Mouse (Mus musculus) cerebellum, adult 2 months (tissue): ENCODE data around the gene Inpp5f. TPM values are rescaled to one million over a fixed set of nuclear protein-coding genes. Genes with fewer than 3 reads are reported as not detected.
"Not testable (repeated sequence)": the region's sequence is repeated elsewhere in the genome, so short reads cannot be mapped to it uniquely, and the experiment has no call there.

ENCODE experiments used
- DNase-seq, 2 experiments: peaks; one replicate each; pipeline ENCODE4 v3.0.0; 2021
- H3K27ac ChIP-seq: fragments of 200-500 bp; 2 replicates; pipeline ENCODE4 v1.5.1; 2012; ENCODE audit warnings: low read length, control low read depth, inconsistent platforms; ENCODE audit not compliant: insufficient read depth
- H3K27me3 ChIP-seq: fragments of 200-500 bp; 2 replicates; pipeline ENCODE4 v1.6.1; 2012; ENCODE audit warnings: inconsistent platforms, mild to moderate bottlenecking, low read length, moderate library complexity; ENCODE audit not compliant: control insufficient read depth, insufficient read depth
- H3K4me1 ChIP-seq: fragments of 200-500 bp; 2 replicates; pipeline ENCODE4 v1.6.1; 2011; ENCODE audit warnings: low read length; ENCODE audit not compliant: control insufficient read depth, insufficient read depth
- H3K4me3 ChIP-seq: fragments of 200-500 bp; replicated peaks from 2 replicates; pipeline ENCODE3; 2011; ENCODE audit warnings: mild to moderate bottlenecking, low read depth, low read length, control low read depth; ENCODE audit not compliant: insufficient read depth
- CTCF ChIP-seq: fragments of 200-500 bp; IDR thresholded peaks from 2 replicates; pipeline ENCODE4 v1.5.1; 2011; ENCODE audit warnings: low read depth, mild to moderate bottlenecking, control low read depth, low read length, moderate library complexity, borderline replicate concordance; ENCODE audit not compliant: insufficient read depth
- POLR2A ChIP-seq: fragments of 200-500 bp; IDR thresholded peaks from 2 replicates; pipeline ENCODE4 v1.6.1; 2011; ENCODE audit warnings: low read length, control low read depth, borderline replicate concordance; ENCODE audit not compliant: insufficient read depth
- WGBS: fragments of 180-500 bp; shearing (Covaris S2); methylation state at CpG from one replicate; pipeline ENCODE4 v1.1.7; 2018; 5-methylcytosine and 5-hydroxymethylcytosine counted together
- polyA plus RNA-seq: library from polyadenylated mRNA; depleted of rRNA; stranded (reverse); fragments of >200 nt; gene quantifications from 2 replicates; pipeline ENCODE4 v1.2.3, GENCODE M21; 2012

The Inpp5f gene
- polyA plus RNA-seq, 1 experiment, result 104 TPM

DNA sequence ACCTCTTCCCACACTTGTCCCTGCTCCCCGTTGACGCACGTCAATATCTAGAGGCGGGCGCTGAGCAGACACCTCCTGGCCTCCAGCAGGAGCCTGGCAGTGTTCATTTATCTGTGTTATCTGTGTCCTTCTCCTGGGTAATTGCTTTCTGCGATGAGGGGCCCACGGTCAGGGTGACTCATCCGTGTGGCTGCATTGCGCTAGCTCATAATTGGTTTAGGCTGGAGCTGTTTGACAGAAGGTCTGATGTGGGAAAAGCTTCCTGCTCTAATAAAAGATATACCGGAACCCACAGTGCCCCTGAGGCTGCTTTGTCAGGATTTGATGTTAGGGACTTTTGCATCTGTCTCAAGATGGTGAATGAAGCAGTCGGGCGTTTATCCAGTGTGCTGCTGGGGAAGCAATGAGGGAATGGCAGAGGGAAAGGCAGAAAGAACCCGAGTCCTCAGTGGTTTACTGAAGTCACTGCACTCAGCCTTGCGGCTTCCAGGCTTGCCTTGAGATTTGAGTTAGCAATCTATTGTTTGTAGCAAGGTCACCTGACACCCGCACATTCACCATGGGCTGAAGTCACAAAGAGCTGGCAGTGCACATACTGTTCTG is 61.4 kb downstream of the Inpp5f start:
- 11% methylated on average over 15 of the region's 15 CpGs for WGBS
- no peaks in the 10 kb centered on the region for H3K27me3 ChIP-seq
- H3K27ac ChIP-seq, result peak overlapping the region; percentile 78
- TF ChIP-seq POLR2A, result 0 out of 2 replicates have a peak, but pooled peaks have one; percentile 9
- no peak for TF ChIP-seq CTCF
- DNase-seq, result peak; percentile 79 to 88
- peak overlapping the region; percentile 0 for H3K4me3 ChIP-seq
- peaks cover 5% of the 10 kb centered on the region; the same call in 1 of the 2 replicates for H3K4me1 ChIP-seq

GRCm38 (mm10) chr7:128678546-128678945 is 67.4 kb downstream of the Inpp5f start:
- TF ChIP-seq POLR2A, result no peak
- TF ChIP-seq CTCF, result no peak
- 70% methylated on average over 3 of the region's 3 CpGs for WGBS
- no peak overlapping the region for H3K4me3 ChIP-seq

DNA sequence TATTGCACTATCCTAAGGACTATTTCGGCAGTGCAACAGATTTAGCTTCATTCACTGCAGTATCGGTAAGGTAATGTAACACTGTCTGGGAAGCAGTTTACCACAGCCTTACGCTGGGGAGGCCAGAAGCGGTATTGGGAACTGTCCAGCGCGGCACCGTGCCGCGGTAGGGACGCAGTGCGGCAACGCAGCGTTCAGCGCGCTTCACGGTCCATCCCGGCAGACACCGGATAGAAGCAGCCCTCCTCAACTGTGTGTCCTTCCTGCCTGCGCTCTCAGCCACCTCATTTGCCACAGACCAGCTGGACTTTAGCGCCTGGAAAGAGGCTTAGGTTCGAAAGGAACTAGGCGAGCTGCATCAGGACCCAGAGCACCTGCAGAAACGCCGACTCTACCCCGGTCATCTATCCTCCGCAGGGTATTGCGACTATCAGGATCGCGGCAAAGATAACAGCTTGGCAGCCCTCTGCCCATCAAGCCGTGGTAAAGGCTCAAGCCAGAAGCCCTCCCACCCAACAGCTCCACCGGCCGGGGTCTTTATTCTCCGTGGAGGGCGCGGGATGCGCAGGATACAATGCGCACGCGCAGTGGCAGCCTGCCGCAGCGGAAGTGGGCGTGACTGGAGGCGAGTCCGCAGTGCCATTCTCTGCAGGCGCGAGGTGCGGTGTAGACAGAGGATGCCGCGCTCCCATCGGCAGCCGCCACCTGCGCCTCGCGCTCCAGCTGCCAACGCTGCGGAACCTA is 76.9 kb downstream of the Inpp5f start:
- TF ChIP-seq CTCF (no peak), POLR2A (peak; percentile 81)
- Histone ChIP-seq H3K4me1 (no peaks in the 10 kb centered on the region; the same call in 1 of the 2 replicates), H3K4me3 (peak overlapping the region; percentile 75), H3K27ac (peak overlapping the region; percentile 94), H3K27me3 (no peaks in the 10 kb centered on the region)
- 47% methylated on average over 56 of the region's 56 CpGs for WGBS
- peak; percentile 92 to 93 for DNase-seq

More at GRCm38 (mm10) chr7:128678546-128678945, 67.4 kb downstream of the Inpp5f start:
- H3K27me3 ChIP-seq, result no peaks in the 10 kb centered on the region
- no peaks in the 10 kb centered on the region for H3K4me1 ChIP-seq
- no peak for DNase-seq
- no peak overlapping the region for H3K27ac ChIP-seq

DNA sequence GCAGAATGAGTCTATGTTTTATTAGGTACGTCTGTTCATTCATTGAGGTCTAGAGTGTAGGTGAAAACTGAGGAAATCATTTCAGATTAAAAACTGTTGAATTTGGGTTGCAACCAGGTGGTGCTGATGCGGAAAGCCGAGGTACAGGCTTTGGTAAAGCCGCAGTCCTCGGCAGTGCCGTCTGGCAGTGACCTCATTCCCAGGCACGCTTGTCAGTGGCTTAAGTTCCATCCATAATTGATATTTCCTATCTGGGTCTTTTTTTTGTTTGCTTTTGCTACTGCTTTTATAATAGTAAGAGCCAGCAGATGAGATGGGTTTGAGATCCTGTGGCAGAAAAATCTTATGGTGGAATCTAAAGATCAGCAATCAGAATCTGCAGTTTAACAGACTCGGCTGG is 78.2 kb downstream of the Inpp5f start:
- peak overlapping the region; percentile 4; the same call in 1 of the 2 replicates for H3K27ac ChIP-seq
- H3K4me3 ChIP-seq, result peak overlapping the region; percentile 75
- TF ChIP-seq POLR2A (no peak), CTCF (no peak)
- H3K27me3 ChIP-seq, result no peaks in the 10 kb centered on the region
- H3K4me1 ChIP-seq, result no peaks in the 10 kb centered on the region; the same call in 1 of the 2 replicates
- peak; percentile 51 to 56 for DNase-seq
- 41% methylated on average over 8 of the region's 8 CpGs for WGBS

DNA sequence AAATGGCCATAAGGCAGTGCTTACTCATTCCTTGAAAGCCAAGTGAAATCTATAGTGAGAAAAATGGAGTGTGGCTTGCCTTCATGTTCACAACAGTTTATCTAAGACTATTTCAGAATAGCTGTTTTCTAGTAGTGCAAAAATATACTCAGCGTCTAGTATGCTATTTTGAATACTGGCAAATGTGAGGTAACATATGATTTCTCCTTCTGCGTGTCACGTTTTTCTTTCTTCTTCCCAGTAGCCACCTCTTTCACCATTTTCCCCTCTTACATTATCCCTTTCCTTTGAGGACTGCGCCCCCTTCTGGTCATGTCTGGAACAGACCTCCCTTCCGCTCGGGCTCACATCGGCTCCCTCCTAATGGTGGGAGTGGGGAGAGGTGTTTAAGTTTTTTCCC is 78.9 kb downstream of the Inpp5f start:
- Histone ChIP-seq H3K27ac (no peak overlapping the region; the same call in 1 of the 2 replicates), H3K4me3 (peak overlapping the region; percentile 75), H3K4me1 (no peaks in the 10 kb centered on the region; the same call in 1 of the 2 replicates), H3K27me3 (no peaks in the 10 kb centered on the region)
- WGBS, result 1% methylated on average over 7 of the region's 7 CpGs
- TF ChIP-seq POLR2A (no peak), CTCF (peak; percentile 90)
- peak; percentile 88 to 94 for DNase-seq

GRCm38 (mm10) chr7:128690796-128691195 is 79.7 kb downstream of the Inpp5f start:
- peak overlapping the region; percentile 61 for H3K4me3 ChIP-seq
- WGBS, result 8% methylated on average over 7 of the region's 7 CpGs
- no peaks in the 10 kb centered on the region for H3K27me3 ChIP-seq
- H3K27ac ChIP-seq, result no peak overlapping the region
- no peaks in the 10 kb centered on the region; the same call in 1 of the 2 replicates for H3K4me1 ChIP-seq
- peak; percentile 52 to 71 for DNase-seq
- TF ChIP-seq POLR2A (no peak), CTCF (no peak)

GRCm38 (mm10) chr7:128692163-128692562 is 81.0 kb downstream of the Inpp5f start:
- Histone ChIP-seq H3K27me3 (no peaks in the 10 kb centered on the region), H3K4me1 (no peaks in the 10 kb centered on the region; the same call in 1 of the 2 replicates), H3K27ac (no peak overlapping the region), H3K4me3 (peak overlapping the region; percentile 28)
- TF ChIP-seq POLR2A, result no peak
- no peak for TF ChIP-seq CTCF
- 73% methylated on average over 7 of the region's 7 CpGs for WGBS
- no peak for DNase-seq

DNA sequence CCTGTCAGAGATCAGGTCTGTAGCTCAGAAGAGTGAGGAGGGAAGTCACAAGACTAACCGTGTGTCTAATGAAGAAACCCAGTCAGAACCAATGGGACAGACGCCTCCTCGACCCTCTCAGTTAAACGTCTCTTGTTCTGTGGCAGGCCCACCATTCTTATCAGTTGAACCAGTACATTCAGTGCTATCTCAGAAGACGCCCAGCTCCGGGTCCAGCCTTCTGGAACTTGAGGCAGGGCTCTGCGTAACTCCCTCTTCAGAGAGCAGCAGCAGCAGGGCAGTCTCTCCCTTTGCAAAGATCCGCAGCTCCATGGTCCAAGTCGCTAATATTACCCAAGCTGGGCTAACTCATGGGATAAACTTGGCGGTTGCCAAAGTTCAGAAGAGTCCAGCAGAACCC is 83.7 kb downstream of the Inpp5f start:
- WGBS, result 82% methylated on average over 10 of the region's 10 CpGs
- Histone ChIP-seq H3K27ac (no peak overlapping the region), H3K27me3 (no peaks in the 10 kb centered on the region), H3K4me3 (no peak overlapping the region), H3K4me1 (no peaks in the 10 kb centered on the region; the same call in 1 of the 2 replicates)
- DNase-seq, result no peak
- TF ChIP-seq POLR2A (no peak), CTCF (no peak)

DNA sequence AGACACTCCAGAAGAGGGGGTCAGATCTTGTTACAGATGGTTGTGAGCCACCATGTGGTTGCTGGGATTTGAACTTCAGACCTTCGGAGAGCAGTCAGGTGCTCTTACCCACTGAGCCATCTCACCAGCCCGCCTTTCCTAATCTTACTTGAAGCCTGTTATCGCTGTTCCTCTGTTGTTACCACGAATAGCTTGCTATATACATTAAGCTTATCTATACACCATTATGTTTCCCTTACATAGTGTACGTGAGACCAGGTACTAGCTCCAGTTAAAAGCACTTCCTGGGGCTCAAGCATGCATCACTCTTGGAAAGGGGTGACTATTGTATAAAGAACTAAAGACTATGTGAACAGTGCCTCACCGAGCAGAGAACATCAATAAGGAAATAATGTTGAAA is 88.8 kb downstream of the Inpp5f start:
- H3K4me3 ChIP-seq, H3K27ac ChIP-seq, H3K27me3 ChIP-seq, DNase-seq, H3K4me1 ChIP-seq: not testable (repeated sequence)
- 94% methylated on average over 6 of the region's 6 CpGs for WGBS
